Mouse (Mus musculus): ENCODE data around the gene Calcrl.

The Calcrl gene

GRCm38 (mm10) chr2:84425138-84425537 is at the start of gene Calcrl:
Gene Calcrl (minus strand): TSS chr2:84425411.
- peak; percentile 25 to 33 for DNase-seq (ENCODE audit: low spot score in 2 of 2)

GRCm38 (mm10) chr2:84474651-84475050 is 49.4 kb upstream of the Calcrl start:
- no peak for DNase-seq (ENCODE audit: low spot score in 2 of 2)

- no peak for DNase-seq (ENCODE audit: low spot score in 2 of 2)
Measured at GRCm38 (mm10) chr2:84473941-84474530, 48.8 kb upstream of the Calcrl start.

GRCm38 (mm10) chr2:84467391-84467790 is 42.2 kb upstream of the Calcrl start:
- no peak for DNase-seq (ENCODE audit: low spot score in 2 of 2)

- no peak for DNase-seq (ENCODE audit: low spot score in 2 of 2)
Measured at GRCm38 (mm10) chr2:84464956-84465355, 39.7 kb upstream of the Calcrl start.

- DNase-seq (ENCODE audit: low spot score in 2 of 2): no peak
Measured at GRCm38 (mm10) chr2:84462411-84462810, 37.2 kb upstream of the Calcrl start.

- DNase-seq (ENCODE audit: low spot score in 2 of 2): no peak
Measured at GRCm38 (mm10) chr2:84459651-84460177, 34.5 kb upstream of the Calcrl start.

GRCm38 (mm10) chr2:84457221-84457620 is 32.0 kb upstream of the Calcrl start:
- no peak for DNase-seq (ENCODE audit: low spot score in 2 of 2)

GRCm38 (mm10) chr2:84455236-84455799 is 30.1 kb upstream of the Calcrl start:
- peak in 1 of 2 experiments; percentile 30 for DNase-seq (ENCODE audit: low spot score in 2 of 2)

- no peak for DNase-seq (ENCODE audit: low spot score in 2 of 2)
Measured at GRCm38 (mm10) chr2:84454551-84455235, 29.5 kb upstream of the Calcrl start.

- DNase-seq (ENCODE audit: low spot score in 2 of 2): peak in 1 of 2 experiments; percentile 15
Measured at GRCm38 (mm10) chr2:84454051-84454450, 28.8 kb upstream of the Calcrl start.

GRCm38 (mm10) chr2:84445499-84445898 is 20.3 kb upstream of the Calcrl start:
- no peak for DNase-seq (ENCODE audit: low spot score in 2 of 2)

GRCm38 (mm10) chr2:84441940-84442339 is 16.7 kb upstream of the Calcrl start:
- DNase-seq (ENCODE audit: low spot score in 2 of 2): no peak

GRCm38 (mm10) chr2:84429724-84430123 is 4.5 kb upstream of the Calcrl start:
- peak in 1 of 2 experiments; percentile 16 for DNase-seq (ENCODE audit: low spot score in 2 of 2)

GRCm38 (mm10) chr2:84428836-84429235 is 3.6 kb upstream of the Calcrl start:
- DNase-seq (ENCODE audit: low spot score in 2 of 2): no peak

GRCm38 (mm10) chr2:84426531-84426930 is 1.3 kb upstream of the Calcrl start:
- no peak for DNase-seq (ENCODE audit: low spot score in 2 of 2)

GRCm38 (mm10) chr2:84416501-84416900 is 8.7 kb downstream of the Calcrl start:
- DNase-seq (ENCODE audit: low spot score in 2 of 2): no peak

- DNase-seq (ENCODE audit: low spot score in 2 of 2): no peak
Measured at GRCm38 (mm10) chr2:84409796-84410592, 15.2 kb downstream of the Calcrl start.

GRCm38 (mm10) chr2:84404834-84405233 is 20.4 kb downstream of the Calcrl start:
- DNase-seq (ENCODE audit: low spot score in 2 of 2): no peak

- no peak for DNase-seq (ENCODE audit: low spot score in 2 of 2)
Measured at GRCm38 (mm10) chr2:84402713-84403112, 22.5 kb downstream of the Calcrl start.

GRCm38 (mm10) chr2:84396557-84396956 is 28.7 kb downstream of the Calcrl start:
- no peak for DNase-seq (ENCODE audit: low spot score in 2 of 2)

GRCm38 (mm10) chr2:84393236-84393635 is 32.0 kb downstream of the Calcrl start:
- no peak for DNase-seq (ENCODE audit: low spot score in 2 of 2)
